Mouse (Mus musculus) heart, postnatal 0 days (tissue): ENCODE measurements at regions not wholly inside any gene's neighbourhood (a gene's known extent, or its start where the extent isn't known, plus 50 kb on each side); places are given as distances from the start of the nearest gene placed in this dataset.

Experiments used
- ATAC-seq: fragments of 200-750 bp; cut with Nextera tagmentation; 2 replicates; pipeline ENCODE4 v1.8.0; 2017; ENCODE audit warnings: low read depth, moderate number of reproducible peaks, moderate library complexity; ENCODE audit not compliant: insufficient read depth
- DNase-seq: peaks from one replicate; pipeline ENCODE4 v3.0.0-alpha.2; 2016; ENCODE audit warnings: low spot score
- H3K27ac ChIP-seq: fragments of 300-500 bp; sonication (generic); 2 replicates; pipeline ENCODE4 v1.5.1; 2014; ENCODE audit warnings: low read depth, mild to moderate bottlenecking
- H3K27me3 ChIP-seq: fragments of 300-500 bp; sonication (generic); 2 replicates; pipeline ENCODE4 v1.6.1; 2014; ENCODE audit warnings: low read length, mixed read lengths; ENCODE audit not compliant: control insufficient read depth, insufficient read depth
- H3K36me3 ChIP-seq: fragments of 300-500 bp; sonication (generic); replicated peaks from 2 replicates; pipeline ENCODE4 v1.6.1; 2014; ENCODE audit warnings: low read length, mixed read lengths; ENCODE audit not compliant: control insufficient read depth, insufficient read depth
- H3K4me1 ChIP-seq: fragments of 300-500 bp; sonication (generic); 2 replicates; pipeline ENCODE4 v1.6.1; 2014; ENCODE audit warnings: antibody characterized with exemption; ENCODE audit not compliant: control insufficient read depth, insufficient read depth
- H3K4me2 ChIP-seq: fragments of 300-500 bp; sonication (generic); 2 replicates; pipeline ENCODE4 v1.6.1; 2014; ENCODE audit warnings: low read depth, mild to moderate bottlenecking, low read length, moderate library complexity
- H3K4me3 ChIP-seq: fragments of 300-500 bp; sonication (generic); 2 replicates; pipeline ENCODE4 v1.5.1; 2014; ENCODE audit warnings: low read depth, low read length
- H3K9ac ChIP-seq: fragments of 300-500 bp; sonication (generic); replicated peaks from 2 replicates; pipeline ENCODE4 v1.6.1; 2014; ENCODE audit warnings: low read depth, low read length, mixed read lengths
- H3K9me3 ChIP-seq: fragments of 300-500 bp; sonication (generic); replicated peaks from 2 replicates; pipeline ENCODE4 v1.6.1; 2016; ENCODE audit warnings: low read length; ENCODE audit not compliant: control insufficient read depth
- CTCF ChIP-seq: IDR thresholded peaks from 2 replicates; pipeline ENCODE4 v1.5.1; 2016; ENCODE audit warnings: antibody characterized with exemption, control low read depth, low read depth
- EP300 ChIP-seq: IDR thresholded peaks from 2 replicates; pipeline ENCODE4 v1.6.1; 2016; ENCODE audit warnings: antibody characterized with exemption, low read depth
- WGBS: fragments of 180-500 bp; shearing (Covaris S2); extraction: QIAGEN DNeasy Blood & Tissue Kit; methylation state at CpG from one replicate; pipeline ENCODE4 v1.1.7; 2014; 5-methylcytosine and 5-hydroxymethylcytosine counted together

GRCm38 (mm10) chr14:36155757-36156156, 61.0 kb downstream of the 4930474N05Rik start:
- Histone ChIP-seq H3K4me3 (no peak overlapping the region), H3K27ac (no peak overlapping the region), H3K9ac (no peak overlapping the region), H3K9me3 (no peaks in the 10 kb centered on the region), H3K27me3 (no peaks in the 10 kb centered on the region), H3K4me1 (no peaks in the 10 kb centered on the region), H3K4me2 (no peak overlapping the region), H3K36me3 (no peaks in the 10 kb centered on the region)
- DNase-seq: no peak
- TF ChIP-seq EP300: no peak
- TF ChIP-seq CTCF: no peak
- no peak for ATAC-seq

GRCm38 (mm10) chr14:36156175-36156574, 61.5 kb downstream of the 4930474N05Rik start:
- Histone ChIP-seq H3K9me3 (no peaks in the 10 kb centered on the region), H3K4me2 (no peak overlapping the region), H3K4me1 (no peaks in the 10 kb centered on the region), H3K27ac (no peak overlapping the region), H3K27me3 (no peaks in the 10 kb centered on the region), H3K4me3 (no peak overlapping the region), H3K36me3 (no peaks in the 10 kb centered on the region), H3K9ac (no peak overlapping the region)
- TF ChIP-seq CTCF (no peak), EP300 (no peak)
- DNase-seq: no peak
- no peak for ATAC-seq
- WGBS: 59% methylated on average over 2 of the region's 2 CpGs

DNA sequence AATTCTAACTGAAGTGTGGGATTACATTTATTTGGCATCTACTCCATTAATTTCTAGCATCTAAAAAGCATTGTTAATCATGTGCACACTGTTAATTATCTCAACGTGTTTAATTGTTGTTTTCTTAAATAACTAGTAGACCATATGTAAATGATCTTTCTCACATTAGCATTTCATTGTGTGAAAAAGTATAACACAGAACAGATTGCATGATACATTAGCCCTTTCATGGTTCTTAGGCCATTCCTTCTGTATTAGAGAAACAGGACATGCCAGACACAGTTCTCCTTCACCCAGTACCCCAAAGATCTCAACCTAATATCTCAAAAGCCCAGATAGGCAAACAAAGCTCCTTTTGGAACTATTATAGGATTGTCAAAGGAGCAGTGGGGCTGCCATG, 89.0 kb downstream of the 4930474N05Rik start:
- Histone ChIP-seq H3K4me1 (no peaks in the 10 kb centered on the region), H3K36me3 (no peaks in the 10 kb centered on the region), H3K9ac (no peak overlapping the region), H3K4me2 (no peak overlapping the region), H3K4me3 (no peak overlapping the region), H3K9me3 (no peaks in the 10 kb centered on the region), H3K27ac (no peak overlapping the region), H3K27me3 (no peaks in the 10 kb centered on the region)
- TF ChIP-seq CTCF: no peak
- no peak for TF ChIP-seq EP300
- 52% methylated on average over 1 of the region's 1 CpGs for WGBS
- DNase-seq (no peak), ATAC-seq (no peak)

GRCm38 (mm10) chr14:36196517-36196916, 101.8 kb downstream of the 4930474N05Rik start:
- TF ChIP-seq EP300 (no peak), CTCF (no peak)
- Histone ChIP-seq H3K27ac (no peak overlapping the region), H3K4me1 (no peaks in the 10 kb centered on the region), H3K4me2 (no peak overlapping the region), H3K4me3 (no peak overlapping the region), H3K9ac (no peak overlapping the region), H3K9me3 (no peaks in the 10 kb centered on the region), H3K36me3 (no peaks in the 10 kb centered on the region), H3K27me3 (no peaks in the 10 kb centered on the region)
- no peak for DNase-seq
- ATAC-seq: no peak
- WGBS: 67% methylated on average over 3 of the region's 3 CpGs

DNA sequence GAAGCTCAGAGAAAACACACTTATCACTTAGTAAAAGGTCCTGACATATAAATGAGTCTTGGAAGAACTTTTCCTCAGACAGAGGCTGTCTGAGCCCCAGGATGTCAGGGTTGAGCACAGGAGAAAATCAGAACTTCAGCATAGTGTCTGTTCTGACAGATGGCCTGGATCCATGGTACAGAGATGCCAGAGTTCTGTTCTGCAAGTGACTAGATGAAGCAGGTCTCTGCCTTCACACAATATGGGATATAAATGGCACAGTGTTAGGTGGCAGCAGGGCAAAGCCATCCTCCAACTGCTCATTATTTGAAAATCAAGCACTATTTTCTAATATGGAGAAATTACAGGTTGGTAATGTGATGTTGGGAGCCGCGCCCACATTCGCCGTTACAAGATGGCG, 103.7 kb downstream of the 4930474N05Rik start:
- ATAC-seq: no peak

GRCm38 (mm10) chr14:36203855-36204254, 109.1 kb downstream of the 4930474N05Rik start:
- no peak for ATAC-seq
- 90% methylated on average over 1 of the region's 1 CpGs for WGBS
- TF ChIP-seq EP300 (no peak), CTCF (no peak)

More for the DNA sequence above, 103.7 kb downstream of the 4930474N05Rik start:
- Histone ChIP-seq H3K9me3 (no peaks in the 10 kb centered on the region), H3K27ac (no peak overlapping the region), H3K36me3 (no peaks in the 10 kb centered on the region), H3K4me2 (no peak overlapping the region), H3K4me1 (no peaks in the 10 kb centered on the region), H3K9ac (no peak overlapping the region), H3K27me3 (no peaks in the 10 kb centered on the region), H3K4me3 (no peak overlapping the region)
- 93% methylated on average over 5 of the region's 5 CpGs for WGBS
- no peak for DNase-seq
- no peak for TF ChIP-seq CTCF
- no peak for TF ChIP-seq EP300

More at GRCm38 (mm10) chr14:36203855-36204254, 109.1 kb downstream of the 4930474N05Rik start:
- Histone ChIP-seq H3K27ac (no peak overlapping the region), H3K4me2 (no peak overlapping the region), H3K4me3 (no peak overlapping the region), H3K9me3 (no peaks in the 10 kb centered on the region), H3K27me3 (no peaks in the 10 kb centered on the region), H3K9ac (no peak overlapping the region), H3K36me3 (no peaks in the 10 kb centered on the region), H3K4me1 (no peaks in the 10 kb centered on the region)
- no peak for DNase-seq
